Mouse (Mus musculus): Measurements from ENCODE around the gene Olfr1262.

DNA sequence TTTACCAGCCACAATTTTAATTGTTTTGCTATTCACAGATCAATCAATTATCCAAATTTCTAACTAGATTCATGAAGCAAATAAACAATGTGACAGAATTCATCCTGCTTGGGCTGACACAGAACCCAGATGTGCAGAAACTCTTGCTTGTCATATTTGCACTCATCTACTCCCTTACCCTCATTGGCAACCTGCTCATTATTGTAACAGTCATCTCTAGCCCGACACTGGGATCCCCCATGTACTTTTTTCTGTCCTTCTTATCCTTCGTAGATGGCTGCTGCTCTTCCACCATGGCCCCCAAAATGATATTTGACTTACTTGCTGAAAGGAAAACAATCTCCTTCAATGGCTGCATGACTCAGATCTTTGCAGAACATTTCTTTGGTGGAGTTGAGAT is 22.2 kb upstream of the Olfr1262 start:
- TF ChIP-seq CTCF (IDR thresholded peaks at IDR 0.05; ENCODE audit: low read depth) (no peak), EP300 (IDR thresholded peaks at IDR 0.05; ENCODE audit: low read depth) (no peak)
